Mouse (Mus musculus): ENCODE results near the gene Srsf12.

DNA sequence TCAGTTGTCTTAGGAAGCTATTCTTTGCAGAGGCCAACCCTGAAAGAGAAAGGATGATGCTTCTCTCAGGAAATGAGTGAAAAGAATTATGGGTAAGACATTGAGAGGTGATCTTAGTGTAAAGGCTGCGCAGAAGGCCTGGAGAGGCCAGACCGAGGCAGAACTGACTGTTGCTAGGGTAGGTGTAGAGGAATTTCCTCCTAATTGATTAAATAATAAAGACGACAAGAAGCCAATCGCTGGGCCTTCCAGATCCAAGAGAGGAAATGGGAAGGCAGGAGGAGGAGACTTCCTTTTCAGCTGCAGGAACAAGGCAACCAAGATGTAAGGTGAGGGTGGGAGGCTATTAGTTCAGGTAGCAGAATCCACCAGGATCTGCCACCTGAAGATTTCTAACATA, 45.9 kb downstream of the Srsf12 start:
- TF ChIP-seq USF1 (IDR thresholded peaks at IDR 0.05; ENCODE audit: low read depth), result no peak
- no peak for TF ChIP-seq CTCF (IDR thresholded peaks at IDR 0.05; ENCODE audit: control insufficient read depth, insufficient read depth, insufficient read length)

Data from C2C12 (cell line).